Mouse (Mus musculus): ENCODE measurements at regions not wholly inside any gene's neighbourhood (a gene's known extent, or its start where the extent isn't known, plus 50 kb on each side); places are given as distances from the start of the nearest gene placed in this dataset.
"Not testable (repeated sequence)": the region's sequence is repeated elsewhere in the genome, so short reads cannot be mapped to it uniquely, and the experiment has no call there.

GRCm38 (mm10) chr8:86271477-86271876 lies 309.0 kb downstream of the Abcc12 start:
- no peak for DNase-seq (ENCODE audit: low spot score)
- Histone ChIP-seq H3K4me3 (ENCODE audit: low read depth, low read length) (no peak overlapping the region), H3K27me3 (ENCODE audit: insufficient read depth, low read length) (no peaks in the 10 kb centered on the region), H3K36me3 (ENCODE audit: insufficient read depth, low read length) (no peaks in the 10 kb centered on the region), H3K27ac (ENCODE audit: low read depth, low read length) (no peak overlapping the region), H3K4me2 (ENCODE audit: low read depth, low read length, poor library complexity, severe bottlenecking) (no peak overlapping the region), H3K4me1 (ENCODE audit: insufficient read depth, low read length) (peaks cover 9% of the 10 kb centered on the region), H3K9me3 (ENCODE audit: low read length) (no peaks in the 10 kb centered on the region), H3K9ac (replicated peaks; ENCODE audit: low read length, poor library complexity, severe bottlenecking) (no peak overlapping the region)
- ATAC-seq (ENCODE audit: low FRiP score) = no peak
- no peak for TF ChIP-seq CTCF (IDR thresholded peaks at IDR 0.05)
- WGBS = 87% methylated on average over 6 of the region's 6 CpGs

- Histone ChIP-seq H3K4me1 (ENCODE audit: insufficient read depth, low read length) (no peaks in the 10 kb centered on the region), H3K36me3 (ENCODE audit: insufficient read depth, low read length) (no peaks in the 10 kb centered on the region), H3K27me3 (ENCODE audit: insufficient read depth, low read length) (no peaks in the 10 kb centered on the region), H3K27ac (ENCODE audit: low read depth, low read length) (no peak overlapping the region), H3K9me3 (ENCODE audit: low read length) (no peaks in the 10 kb centered on the region), H3K4me3 (ENCODE audit: low read depth, low read length) (no peak overlapping the region), H3K4me2 (ENCODE audit: low read depth, low read length, poor library complexity, severe bottlenecking) (no peak overlapping the region), H3K9ac (replicated peaks; ENCODE audit: low read length, poor library complexity, severe bottlenecking) (no peak overlapping the region)
- 88% methylated on average over 5 of the region's 5 CpGs for WGBS
- no peak for TF ChIP-seq CTCF (IDR thresholded peaks at IDR 0.05)
- DNase-seq (ENCODE audit: low spot score) (peak; percentile 8), ATAC-seq (ENCODE audit: low FRiP score) (no peak)
These were observed 322.5 kb downstream of the Abcc12 start for GRCm38 (mm10) chr8:86258011-86258410.

GRCm38 (mm10) chr8:86255431-86255830 lies 325.1 kb downstream of the Abcc12 start:
- Histone ChIP-seq H3K27ac (ENCODE audit: low read depth, low read length) (no peak overlapping the region), H3K36me3 (ENCODE audit: insufficient read depth, low read length) (no peaks in the 10 kb centered on the region), H3K4me2 (ENCODE audit: low read depth, low read length, poor library complexity, severe bottlenecking) (no peak overlapping the region), H3K9me3 (ENCODE audit: low read length) (no peaks in the 10 kb centered on the region), H3K9ac (replicated peaks; ENCODE audit: low read length, poor library complexity, severe bottlenecking) (no peak overlapping the region), H3K4me3 (ENCODE audit: low read depth, low read length) (no peak overlapping the region), H3K27me3 (ENCODE audit: insufficient read depth, low read length) (no peaks in the 10 kb centered on the region), H3K4me1 (ENCODE audit: insufficient read depth, low read length) (no peaks in the 10 kb centered on the region)
- TF ChIP-seq CTCF (IDR thresholded peaks at IDR 0.05) = no peak
- DNase-seq (ENCODE audit: low spot score) (no peak), ATAC-seq (ENCODE audit: low FRiP score) (no peak)

- no peak overlapping the region for H3K4me3 ChIP-seq (ENCODE audit: low read depth, low read length)
- H3K4me1 ChIP-seq (ENCODE audit: insufficient read depth, low read length) = no peaks in the 10 kb centered on the region
- DNase-seq (ENCODE audit: low spot score) (peak; percentile 31), ATAC-seq (ENCODE audit: low FRiP score) (no peak)
- TF ChIP-seq CTCF (IDR thresholded peaks at IDR 0.05) = no peak
- no peak overlapping the region for H3K4me2 ChIP-seq (ENCODE audit: low read depth, low read length, poor library complexity, severe bottlenecking)
- WGBS = 90% methylated on average over 1 of the region's 1 CpGs
- no peak overlapping the region for H3K9ac ChIP-seq (replicated peaks; ENCODE audit: low read length, poor library complexity, severe bottlenecking)
- H3K27ac ChIP-seq (ENCODE audit: low read depth, low read length) = no peak overlapping the region
- no peaks in the 10 kb centered on the region for H3K9me3 ChIP-seq (ENCODE audit: low read length)
- H3K27me3 ChIP-seq (ENCODE audit: insufficient read depth, low read length) = no peaks in the 10 kb centered on the region
- H3K36me3 ChIP-seq (ENCODE audit: insufficient read depth, low read length) = no peaks in the 10 kb centered on the region
These were observed 325.8 kb downstream of the Abcc12 start for GRCm38 (mm10) chr8:86254680-86255079.

GRCm38 (mm10) chr8:86252696-86253355 lies 327.7 kb downstream of the Abcc12 start:
- Histone ChIP-seq H3K4me3 (ENCODE audit: low read depth, low read length) (no peak overlapping the region), H3K9me3 (ENCODE audit: low read length) (no peaks in the 10 kb centered on the region), H3K4me2 (ENCODE audit: low read depth, low read length, poor library complexity, severe bottlenecking) (no peak overlapping the region), H3K27ac (ENCODE audit: low read depth, low read length) (no peak overlapping the region), H3K27me3 (ENCODE audit: insufficient read depth, low read length) (no peaks in the 10 kb centered on the region), H3K36me3 (ENCODE audit: insufficient read depth, low read length) (no peaks in the 10 kb centered on the region), H3K4me1 (ENCODE audit: insufficient read depth, low read length) (no peaks in the 10 kb centered on the region), H3K9ac (replicated peaks; ENCODE audit: low read length, poor library complexity, severe bottlenecking) (no peak overlapping the region)
- DNase-seq (ENCODE audit: low spot score) (peak; percentile 74), ATAC-seq (ENCODE audit: low FRiP score) (no peak)
- TF ChIP-seq CTCF (IDR thresholded peaks at IDR 0.05) = no peak
- 80% methylated on average over 4 of the region's 4 CpGs for WGBS

- no peaks in the 10 kb centered on the region for H3K4me1 ChIP-seq (ENCODE audit: insufficient read depth, low read length)
These were observed 345.8 kb downstream of the Abcc12 start for GRCm38 (mm10) chr8:86234696-86235095.

GRCm38 (mm10) chr8:86231994-86232393 lies 348.5 kb downstream of the Abcc12 start:
- H3K9ac ChIP-seq (replicated peaks; ENCODE audit: low read length, poor library complexity, severe bottlenecking); H3K4me2 ChIP-seq (ENCODE audit: low read depth, low read length, poor library complexity, severe bottlenecking); H3K27me3 ChIP-seq (ENCODE audit: insufficient read depth, low read length); H3K9me3 ChIP-seq (ENCODE audit: low read length); H3K27ac ChIP-seq (ENCODE audit: low read depth, low read length); H3K36me3 ChIP-seq (ENCODE audit: insufficient read depth, low read length); ATAC-seq (ENCODE audit: low FRiP score); H3K4me1 ChIP-seq (ENCODE audit: insufficient read depth, low read length); DNase-seq (ENCODE audit: low spot score); H3K4me3 ChIP-seq (ENCODE audit: low read depth, low read length): not testable (repeated sequence)
- 85% methylated on average over 6 of the region's 6 CpGs for WGBS

More at GRCm38 (mm10) chr8:86234696-86235095, 345.8 kb downstream of the Abcc12 start:
- Histone ChIP-seq H3K4me2 (ENCODE audit: low read depth, low read length, poor library complexity, severe bottlenecking) (no peak overlapping the region), H3K27ac (ENCODE audit: low read depth, low read length) (no peak overlapping the region), H3K27me3 (ENCODE audit: insufficient read depth, low read length) (no peaks in the 10 kb centered on the region), H3K9ac (replicated peaks; ENCODE audit: low read length, poor library complexity, severe bottlenecking) (no peak overlapping the region), H3K36me3 (ENCODE audit: insufficient read depth, low read length) (no peaks in the 10 kb centered on the region), H3K4me3 (ENCODE audit: low read depth, low read length) (no peak overlapping the region), H3K9me3 (ENCODE audit: low read length) (no peaks in the 10 kb centered on the region)
- no peak for DNase-seq (ENCODE audit: low spot score)
- no peak for TF ChIP-seq CTCF (IDR thresholded peaks at IDR 0.05)
- 84% methylated on average over 4 of the region's 4 CpGs for WGBS
- ATAC-seq (ENCODE audit: low FRiP score) = no peak
